Mouse (Mus musculus) midbrain, embryonic 14.5 days (tissue): Measurements from ENCODE around the gene Plin3. TPM values are rescaled to one million over a fixed set of nuclear protein-coding genes. Genes with fewer than 3 reads are reported as not detected.

Source experiments
- ATAC-seq: fragments of 200-750 bp; cut with Nextera tagmentation; 2 replicates; pipeline ENCODE4 v1.8.0; 2017; ENCODE audit warnings: moderate number of reproducible peaks, moderate library complexity; ENCODE audit not compliant: low FRiP score, low TSS enrichment
- DNase-seq: peaks from one replicate; pipeline ENCODE4 v3.0.0-alpha.2; 2015
- H3K27ac ChIP-seq: fragments of 300-500 bp; sonication (generic); replicated peaks from 2 replicates; pipeline ENCODE4 v1.5.1; 2014; ENCODE audit warnings: mild to moderate bottlenecking, low read depth, low read length, moderate library complexity
- H3K27me3 ChIP-seq: fragments of 300-500 bp; sonication (generic); 2 replicates; pipeline ENCODE4 v1.6.1; 2014; ENCODE audit warnings: low read length, control low read depth, mixed read lengths; ENCODE audit not compliant: control insufficient read depth, insufficient read depth
- H3K36me3 ChIP-seq: fragments of 300-500 bp; sonication (generic); 2 replicates; pipeline ENCODE4 v1.6.1; 2014; ENCODE audit warnings: low read length, control low read depth; ENCODE audit not compliant: control insufficient read depth, insufficient read depth
- H3K4me1 ChIP-seq: fragments of 300-500 bp; sonication (generic); 2 replicates; pipeline ENCODE4 v1.6.1; 2014; ENCODE audit warnings: mild to moderate bottlenecking, antibody characterized with exemption, low read length, control low read depth; ENCODE audit not compliant: control insufficient read depth, insufficient read depth
- H3K4me2 ChIP-seq: fragments of 300-500 bp; sonication (generic); 2 replicates; pipeline ENCODE4 v1.6.1; 2014; ENCODE audit warnings: mild to moderate bottlenecking, low read length, moderate library complexity
- H3K4me3 ChIP-seq: fragments of 300-500 bp; sonication (generic); replicated peaks from 2 replicates; pipeline ENCODE4 v1.5.1; 2014; ENCODE audit warnings: low read depth, low read length
- H3K9ac ChIP-seq: fragments of 300-500 bp; sonication (generic); replicated peaks from 2 replicates; pipeline ENCODE4 v1.6.1; 2014; ENCODE audit warnings: mild to moderate bottlenecking, low read length, moderate library complexity
- H3K9me3 ChIP-seq: fragments of 300-500 bp; sonication (generic); 2 replicates; pipeline ENCODE4 v1.6.1; 2016; ENCODE audit warnings: low read length, control low read depth, mixed read lengths; ENCODE audit not compliant: control insufficient read depth
- WGBS: fragments of 180-500 bp; shearing (Covaris S2); extraction: QIAGEN DNeasy Blood & Tissue Kit; methylation state at CpG from one replicate; pipeline ENCODE4 v1.1.7; 2014; 5-methylcytosine and 5-hydroxymethylcytosine counted together
- polyA plus RNA-seq: library from polyadenylated mRNA; unstranded; fragments of >200 nt; fragmentation: Nextera tagmentation; extraction: Ambion mirVana; gene quantifications from 2 replicates; pipeline ENCODE4 v1.2.1, GENCODE M21; 2014

Gene Plin3
- polyA plus RNA-seq, 1 experiment from 2014 or later = 11.6 TPM

- no peaks in the 10 kb centered on the region for H3K36me3 ChIP-seq
- H3K27ac ChIP-seq = no peak overlapping the region
- no peak for ATAC-seq
- no peak overlapping the region for H3K4me2 ChIP-seq
- H3K4me1 ChIP-seq = peaks cover 13% of the 10 kb centered on the region; the same call in 1 of the 2 replicates
- H3K9me3 ChIP-seq = no peaks in the 10 kb centered on the region
- H3K4me3 ChIP-seq = no peak overlapping the region
- DNase-seq = no peak
- 94% methylated on average over 7 of the region's 7 CpGs for WGBS
- no peak overlapping the region for H3K9ac ChIP-seq
- H3K27me3 ChIP-seq = no peaks in the 10 kb centered on the region
Measured at GRCm38 (mm10) chr17:56273482-56273881, 19.2 kb downstream of the Plin3 start.

GRCm38 (mm10) chr17:56272644-56273043 lies 20.0 kb downstream of the Plin3 start:
- ATAC-seq = no peak
- no peaks in the 10 kb centered on the region for H3K9me3 ChIP-seq
- no peak for DNase-seq
- peaks cover 13% of the 10 kb centered on the region; the same call in 1 of the 2 replicates for H3K4me1 ChIP-seq
- H3K4me2 ChIP-seq = no peak overlapping the region
- H3K9ac ChIP-seq = no peak overlapping the region
- H3K36me3 ChIP-seq = no peaks in the 10 kb centered on the region
- no peaks in the 10 kb centered on the region for H3K27me3 ChIP-seq
- 82% methylated on average over 3 of the region's 3 CpGs for WGBS
- H3K27ac ChIP-seq = no peak overlapping the region
- H3K4me3 ChIP-seq = no peak overlapping the region

GRCm38 (mm10) chr17:56271609-56272253 lies 20.9 kb downstream of the Plin3 start:
- no peaks in the 10 kb centered on the region for H3K36me3 ChIP-seq
- DNase-seq (no peak), ATAC-seq (no peak)
- H3K27ac ChIP-seq = no peak overlapping the region
- 88% methylated on average over 12 of the region's 12 CpGs for WGBS
- H3K4me3 ChIP-seq = no peak overlapping the region
- no peaks in the 10 kb centered on the region for H3K9me3 ChIP-seq
- no peak overlapping the region for H3K4me2 ChIP-seq
- no peaks in the 10 kb centered on the region for H3K27me3 ChIP-seq
- no peak overlapping the region for H3K9ac ChIP-seq
- H3K4me1 ChIP-seq = peaks cover 8% of the 10 kb centered on the region; the same call in 1 of the 2 replicates

- WGBS = 76% methylated on average over 3 of the region's 3 CpGs
- Histone ChIP-seq H3K27me3 (no peaks in the 10 kb centered on the region), H3K4me3 (peak overlapping the region; percentile 41), H3K4me2 (peak overlapping the region; percentile 83), H3K27ac (peak overlapping the region; percentile 71), H3K4me1 (peaks cover 7% of the 10 kb centered on the region; the same call in 1 of the 2 replicates), H3K36me3 (peaks cover 7% of the 10 kb centered on the region), H3K9ac (no peak overlapping the region; the same call in 1 of the 2 replicates), H3K9me3 (no peaks in the 10 kb centered on the region)
- ATAC-seq (peak; percentile 12; the same call in 1 of the 2 replicates), DNase-seq (no peak)
Measured at GRCm38 (mm10) chr17:56269741-56270140, 22.9 kb downstream of the Plin3 start.

GRCm38 (mm10) chr17:56269153-56269630 lies 23.5 kb downstream of the Plin3 start:
- 18% methylated on average over 12 of the region's 12 CpGs for WGBS
- Histone ChIP-seq H3K9me3 (no peaks in the 10 kb centered on the region), H3K9ac (peak overlapping the region; percentile 59), H3K27me3 (no peaks in the 10 kb centered on the region), H3K27ac (peak overlapping the region; percentile 78), H3K36me3 (peaks cover 7% of the 10 kb centered on the region), H3K4me1 (peaks cover 7% of the 10 kb centered on the region; the same call in 1 of the 2 replicates), H3K4me2 (peak overlapping the region; percentile 83), H3K4me3 (peak overlapping the region; percentile 41)
- ATAC-seq = peak; percentile 86
- DNase-seq = peak; percentile 89

GRCm38 (mm10) chr17:56266271-56266670 lies 26.4 kb downstream of the Plin3 start:
- no peak overlapping the region for H3K9ac ChIP-seq
- H3K9me3 ChIP-seq = no peaks in the 10 kb centered on the region
- H3K4me2 ChIP-seq = no peak overlapping the region
- WGBS = 70% methylated on average over 3 of the region's 3 CpGs
- peaks cover 7% of the 10 kb centered on the region; the same call in 1 of the 2 replicates for H3K4me1 ChIP-seq
- no peak for DNase-seq
- H3K27ac ChIP-seq = no peak overlapping the region
- H3K27me3 ChIP-seq = no peaks in the 10 kb centered on the region
- H3K36me3 ChIP-seq = peaks cover 27% of the 10 kb centered on the region
- H3K4me3 ChIP-seq = no peak overlapping the region
- ATAC-seq = no peak

- Histone ChIP-seq H3K4me3 (no peak overlapping the region), H3K27me3 (no peaks in the 10 kb centered on the region), H3K9ac (no peak overlapping the region), H3K36me3 (peaks cover 31% of the 10 kb centered on the region), H3K27ac (no peak overlapping the region), H3K4me2 (no peak overlapping the region), H3K4me1 (peaks cover 9% of the 10 kb centered on the region; the same call in 1 of the 2 replicates), H3K9me3 (no peaks in the 10 kb centered on the region)
- WGBS = 94% methylated on average over 3 of the region's 3 CpGs
- DNase-seq = no peak
- ATAC-seq = no peak
Measured at GRCm38 (mm10) chr17:56265869-56266268, 26.8 kb downstream of the Plin3 start.

GRCm38 (mm10) chr17:56265011-56265410 lies 27.7 kb downstream of the Plin3 start:
- no peak for ATAC-seq
- 96% methylated on average over 4 of the region's 4 CpGs for WGBS

GRCm38 (mm10) chr17:56264020-56264419 lies 28.7 kb downstream of the Plin3 start:
- DNase-seq (peak; percentile 87), ATAC-seq (peak; percentile 62; the same call in 1 of the 2 replicates)
- Histone ChIP-seq H3K9ac (no peak overlapping the region), H3K4me1 (peaks cover 10% of the 10 kb centered on the region; the same call in 1 of the 2 replicates), H3K36me3 (peaks cover 50% of the 10 kb centered on the region), H3K4me2 (no peak overlapping the region), H3K4me3 (no peak overlapping the region), H3K27ac (no peak overlapping the region), H3K9me3 (no peaks in the 10 kb centered on the region), H3K27me3 (no peaks in the 10 kb centered on the region)
- 15% methylated on average over 8 of the region's 8 CpGs for WGBS

More at GRCm38 (mm10) chr17:56265011-56265410, 27.7 kb downstream of the Plin3 start:
- no peak overlapping the region for H3K9ac ChIP-seq
- no peaks in the 10 kb centered on the region for H3K9me3 ChIP-seq
- no peak overlapping the region for H3K4me3 ChIP-seq
- no peaks in the 10 kb centered on the region for H3K27me3 ChIP-seq
- no peak overlapping the region for H3K4me2 ChIP-seq
- H3K27ac ChIP-seq = no peak overlapping the region
- H3K36me3 ChIP-seq = peaks cover 40% of the 10 kb centered on the region
- DNase-seq = no peak
- H3K4me1 ChIP-seq = peaks cover 12% of the 10 kb centered on the region; the same call in 1 of the 2 replicates
